Comparison of ENCODE assay signal across 13 mouse cellular contexts in genomic region chr2:127649921-127650320, GRCm38 (mm10). TPM values are rescaled to one million over a fixed set of nuclear protein-coding genes. Genes with fewer than 3 reads are reported as not detected.
DNase-seq lines count a peak whose midpoint lies in the region; ATAC-seq and TF ChIP-seq lines count a peak whose summit lies in the region.
"Had no signal": no experiment of that assay in that cellular context is flagged by ENCODE, and none has a peak within 500 bp of the region (broad histone marks: within the 10 kb centered on the region; RNA-seq: fewer than 3 reads in every experiment).

No protein-coding gene starts in this region.

- WGBS in heart, adult 2 months: 30% methylated on average over 5 of the region's 5 CpGs
- WGBS in lung, postnatal 0 days: 49% methylated on average over 5 of the region's 5 CpGs
- 33% methylated on average over 5 of the region's 5 CpGs for WGBS in stomach, postnatal 0 days

- no peaks in the 10 kb centered on the region for H3K9me3 ChIP-seq in lung, postnatal 0 days (ENCODE audit: low read length)
- H3K9me3 ChIP-seq in stomach, postnatal 0 days (ENCODE audit: control insufficient read depth, low read length): no peaks in the 10 kb centered on the region
- H3K9me3 ChIP-seq: forebrain, embryonic 12.5 days; neural tube, embryonic 15.5 days had no signal

- H3K4me2 ChIP-seq in lung, postnatal 0 days (replicated peaks; ENCODE audit: low read depth, low read length): no peak overlapping the region
- H3K4me2 ChIP-seq in stomach, postnatal 0 days (replicated peaks; ENCODE audit: low read depth): no peak overlapping the region
- H3K4me2 ChIP-seq: forebrain, embryonic 12.5 days; neural tube, embryonic 15.5 days had no signal

- H3K4me3 ChIP-seq in heart, adult 2 months: no peak overlapping the region
- H3K4me3 ChIP-seq in lung, postnatal 0 days (ENCODE audit: low read depth, low read length): no peak overlapping the region
- H3K4me3 ChIP-seq in stomach, postnatal 0 days (ENCODE audit: low read depth, low read length): no peak overlapping the region
- H3K4me3 ChIP-seq: forebrain, embryonic 12.5 days; neural tube, embryonic 15.5 days had no signal

- H3K27ac ChIP-seq in heart, adult 2 months: no peak overlapping the region
- H3K27ac ChIP-seq in lung, postnatal 0 days (ENCODE audit: low read length): no peak overlapping the region
- peak overlapping the region; percentile 61 for H3K27ac ChIP-seq in stomach, postnatal 0 days (replicated peaks)
- H3K27ac ChIP-seq: forebrain, embryonic 12.5 days; neural tube, embryonic 15.5 days had no signal

- no peaks in the 10 kb centered on the region for H3K79me2 ChIP-seq in heart, adult 2 months (replicated peaks; ENCODE audit: control insufficient read depth, insufficient read depth, low read length)

- DNase-seq in heart, adult 2 months: peak; percentile 33 to 68
- no peak for DNase-seq in heart, postnatal 25 days (ENCODE audit: low spot score)
- DNase-seq in lung, postnatal 0 days (ENCODE audit: low spot score): peak; percentile 37
- DNase-seq in lung, postnatal 4 days: no peak
- DNase-seq in heart, adult 9 months (ENCODE audit: low spot score in 2 of 2): peak; percentile 38 to 68
- DNase-seq in stomach, postnatal 0 days (ENCODE audit: low spot score): peak; percentile 73
- DNase-seq in left cerebral cortex, postnatal 14 days (ENCODE audit: low spot score in 2 of 2): no peak
- DNase-seq in left cerebral cortex, postnatal 36 days (ENCODE audit: low spot score in 2 of 2): no peak
- DNase-seq: retina, postnatal 1 day had no signal

- H3K9ac ChIP-seq in heart, adult 2 months (ENCODE audit: low read depth, low read length): no peak overlapping the region
- H3K9ac ChIP-seq in lung, postnatal 0 days (replicated peaks; ENCODE audit: low read depth): no peak overlapping the region
- no peak overlapping the region for H3K9ac ChIP-seq in stomach, postnatal 0 days (ENCODE audit: low read length)
- H3K9ac ChIP-seq: forebrain, embryonic 12.5 days; neural tube, embryonic 15.5 days had no signal

- intact Hi-C loops in heart, adult 2 months (cut with DNase I): no loop called here
- intact Hi-C loops in heart, postnatal 25 days (cut with DNase I): no loop called here
- intact Hi-C loops in left cerebral cortex, postnatal 14 days (cut with DNase I): no loop called here
- intact Hi-C loops in left cerebral cortex, postnatal 36 days (cut with DNase I): no loop called here

- TF ChIP-seq POLR2A in heart, adult 2 months (IDR thresholded peaks at IDR 0.05; ENCODE audit: insufficient read depth, low read depth, low read length): no peak

- peaks cover 1% of the 10 kb centered on the region; the same call in 1 of the 2 replicates for H3K4me1 ChIP-seq in heart, adult 2 months (ENCODE audit: control insufficient read depth, insufficient read depth, low read length)
- peaks cover 9% of the 10 kb centered on the region; the same call in 1 of the 2 replicates for H3K4me1 ChIP-seq in lung, postnatal 0 days (ENCODE audit: insufficient read depth, low read depth, low read length)
- no peaks in the 10 kb centered on the region for H3K4me1 ChIP-seq in stomach, postnatal 0 days (replicated peaks; ENCODE audit: control insufficient read depth, insufficient read depth)
- H3K4me1 ChIP-seq: forebrain, embryonic 12.5 days; neural tube, embryonic 15.5 days had no signal

- peak; percentile 24; the same call in 1 of the 2 replicates for ATAC-seq in lung, postnatal 0 days
- peak; percentile 65 for ATAC-seq in stomach, postnatal 0 days (ENCODE audit: low FRiP score, low TSS enrichment)

- TF ChIP-seq EP300 in heart, adult 2 months (IDR thresholded peaks at IDR 0.05; ENCODE audit: insufficient read depth, low read depth, low read length): no peak
- TF ChIP-seq EP300 in lung, postnatal 0 days (IDR thresholded peaks at IDR 0.05): 0 out of 2 replicates have a peak, but pooled peaks have one; percentile 27
- TF ChIP-seq EP300 in stomach, postnatal 0 days (optimal IDR thresholded peaks at IDR 0.05): no peak

- H3K27me3 ChIP-seq in heart, adult 2 months (ENCODE audit: control insufficient read depth, insufficient read depth, low read length): no peaks in the 10 kb centered on the region
- peaks cover 4% of the 10 kb centered on the region; the same call in 1 of the 2 replicates for H3K27me3 ChIP-seq in lung, postnatal 0 days (replicated peaks; ENCODE audit: insufficient read depth, low read length)
- no peaks in the 10 kb centered on the region for H3K27me3 ChIP-seq in stomach, postnatal 0 days (ENCODE audit: control insufficient read depth, insufficient read depth, low read length)

- H3K36me3 ChIP-seq in heart, adult 2 months (ENCODE audit: control insufficient read depth, insufficient read depth, low read length): no peaks in the 10 kb centered on the region
- H3K36me3 ChIP-seq in lung, postnatal 0 days (ENCODE audit: insufficient read depth, low read length): no peaks in the 10 kb centered on the region
- no peaks in the 10 kb centered on the region for H3K36me3 ChIP-seq in stomach, postnatal 0 days (ENCODE audit: control insufficient read depth, insufficient read depth, low read length)
- H3K36me3 ChIP-seq: forebrain, embryonic 12.5 days; neural tube, embryonic 15.5 days had no signal

- TF ChIP-seq CTCF in heart, adult 2 months (IDR thresholded peaks at IDR 0.05): no peak
- no peak for TF ChIP-seq CTCF in lung, postnatal 0 days (IDR thresholded peaks at IDR 0.05)
- no peak for TF ChIP-seq CTCF in stomach, postnatal 0 days (IDR thresholded peaks at IDR 0.05; ENCODE audit: low read depth)

RNA-seq across cellular contexts. Expression of gene Mal, which starts 6.6 kb away (rescaled TPM):
- total RNA-seq in heart, adult 2 months (2021): 10 to 100 TPM in 1 of 2 experiments, 1 to 10 TPM in 1; 9.4 to 11.0 TPM
- 3.5 and 6.2 TPM in 2 replicates for polyA plus RNA-seq in heart, adult 2 months (2012; rRNA removed)
- total RNA-seq in heart, postnatal 25 days (2021): 1 to 10 TPM; 5.5 to 7.2 TPM
- 49.5 and 49.8 TPM in 2 replicates for polyA plus RNA-seq in lung, postnatal 0 days (2015; fragmentation: Nextera tagmentation; extraction: Ambion mirVana)
- 192 and 213 TPM in 2 replicates for polyA plus RNA-seq in stomach, postnatal 0 days (2015; fragmentation: Nextera tagmentation; extraction: Ambion mirVana)
- total RNA-seq in left cerebral cortex, postnatal 14 days (2021): 10 to 100 TPM; 21.4 to 46.7 TPM
- total RNA-seq in left cerebral cortex, postnatal 36 days (2021): 100 to 1,000 TPM; 106 to 160 TPM
- total RNA-seq: monocyte, adult 5-6 weeks had no signal
- polyA plus RNA-seq: liver, embryonic 16.5 days had no signal

Comparison
In these comparisons a context has a peak if more than half of its experiments do, and no peak if none do; other contexts are left out.
1. DNase-seq: peak in heart, adult 2 months (2 of 2), lung, postnatal 0 days (single experiment), heart, adult 9 months (2 of 2) and stomach, postnatal 0 days (single experiment); none in heart, postnatal 25 days (single experiment), lung, postnatal 4 days (0 of 2), left cerebral cortex, postnatal 14 days (0 of 2) and left cerebral cortex, postnatal 36 days (0 of 2).